Comparison of ENCODE assay signal across 19 mouse cellular contexts in the genomic region with DNA sequence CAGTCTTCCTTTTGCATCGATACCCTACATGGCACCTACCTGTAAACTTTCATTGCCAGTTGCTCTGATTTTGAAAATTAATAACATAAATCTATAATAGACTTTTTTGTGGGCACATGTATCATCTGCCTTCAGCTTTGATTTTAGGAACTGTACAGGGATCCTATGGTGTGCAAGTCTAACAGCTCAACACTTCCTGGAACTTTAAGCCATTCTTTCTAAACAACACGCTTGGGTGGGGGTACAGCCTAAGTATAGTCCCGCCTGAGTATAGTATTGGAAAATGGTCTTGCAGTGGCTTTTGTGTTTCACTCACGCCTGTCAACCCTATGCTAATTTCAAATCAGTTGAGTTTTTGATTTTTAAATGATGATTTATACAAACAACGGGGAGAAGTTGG. TPM values are rescaled to one million over a fixed set of nuclear protein-coding genes. Genes with fewer than 3 reads are reported as not detected.
DNase-seq lines count a peak whose midpoint lies in the region; ATAC-seq lines count a peak whose summit lies in the region.
"Had no signal": no experiment of that assay in that cellular context is flagged by ENCODE, and none has a peak within 500 bp of the region (broad histone marks: within the 10 kb centered on the region; RNA-seq: fewer than 3 reads in every experiment).

No protein-coding gene starts in this region.

- peak; percentile 1 for DNase-seq in thymus, postnatal 14 days
- DNase-seq in thymus, postnatal 0 days (ENCODE audit: low spot score), result no peak
- no peak for DNase-seq in hindbrain, embryonic 10.5 days (ENCODE audit: low spot score)
- no peak for DNase-seq in frontal cortex, postnatal 14 days (ENCODE audit: low spot score in 2 of 2)
- no peak for DNase-seq in gastrocnemius, postnatal 14 days
- DNase-seq: adrenal gland, postnatal 10 days; cerebellum, adult 18-20 months; gastrocnemius, postnatal 36 days; liver, postnatal 0 days; lung, postnatal 36 days; right cerebral cortex, postnatal 14 days; thymus, postnatal 4 days had no signal

- WGBS in hindbrain, embryonic 10.5 days, result 81% methylated on average over 5 of the region's 5 CpGs
- 80% methylated on average over 5 of the region's 5 CpGs for WGBS in midbrain, embryonic 13.5 days
- 85% methylated on average over 5 of the region's 5 CpGs for WGBS in intestine, embryonic 16.5 days

- H3K9me3 ChIP-seq in hindbrain, embryonic 10.5 days, result no peaks in the 10 kb centered on the region
- no peaks in the 10 kb centered on the region for H3K9me3 ChIP-seq in midbrain, embryonic 13.5 days
- no peaks in the 10 kb centered on the region for H3K9me3 ChIP-seq in intestine, embryonic 16.5 days (ENCODE audit: control insufficient read depth, low read length)
- H3K9me3 ChIP-seq: heart, embryonic 13.5 days; kidney, embryonic 15.5 days; limb, embryonic 15.5 days had no signal

- H3K4me2 ChIP-seq in midbrain, embryonic 13.5 days (replicated peaks), result peak overlapping the region; percentile 63
- no peak overlapping the region for H3K4me2 ChIP-seq in intestine, embryonic 16.5 days (ENCODE audit: low read depth, low read length)
- H3K4me2 ChIP-seq: heart, embryonic 13.5 days; limb, embryonic 15.5 days had no signal

- H3K9ac ChIP-seq in midbrain, embryonic 13.5 days (replicated peaks), result no peak overlapping the region
- H3K9ac ChIP-seq in intestine, embryonic 16.5 days (ENCODE audit: low read depth, low read length), result no peak overlapping the region
- H3K9ac ChIP-seq: heart, embryonic 13.5 days; kidney, embryonic 15.5 days; limb, embryonic 15.5 days; liver, postnatal 0 days had no signal

- H3K4me3 ChIP-seq in hindbrain, embryonic 10.5 days, result peak overlapping the region; percentile 97; the same call in 1 of the 2 replicates
- peak overlapping the region; percentile 98 for H3K4me3 ChIP-seq in midbrain, embryonic 13.5 days (replicated peaks)
- H3K4me3 ChIP-seq in intestine, embryonic 16.5 days (ENCODE audit: low read length), result no peak overlapping the region
- H3K4me3 ChIP-seq: heart, embryonic 13.5 days; kidney, embryonic 15.5 days; limb, embryonic 15.5 days had no signal

- ATAC-seq in midbrain, embryonic 13.5 days, result no peak
- ATAC-seq in intestine, embryonic 16.5 days, result no peak
- ATAC-seq: liver, postnatal 0 days had no signal

- peaks cover 74% of the 10 kb centered on the region for H3K4me1 ChIP-seq in hindbrain, embryonic 10.5 days (replicated peaks)
- peaks cover 72% of the 10 kb centered on the region for H3K4me1 ChIP-seq in midbrain, embryonic 13.5 days (replicated peaks)
- peaks cover 3% of the 10 kb centered on the region; the same call in 1 of the 2 replicates for H3K4me1 ChIP-seq in intestine, embryonic 16.5 days (ENCODE audit: control insufficient read depth, insufficient read depth, low read length)

- H3K27ac ChIP-seq in hindbrain, embryonic 10.5 days, result no peak overlapping the region
- no peak overlapping the region for H3K27ac ChIP-seq in midbrain, embryonic 13.5 days
- H3K27ac ChIP-seq in intestine, embryonic 16.5 days (ENCODE audit: low read length), result no peak overlapping the region
- H3K27ac ChIP-seq: heart, embryonic 13.5 days; kidney, embryonic 15.5 days; limb, embryonic 15.5 days; stomach, postnatal 0 days had no signal

- H3K27me3 ChIP-seq in hindbrain, embryonic 10.5 days (ENCODE audit: insufficient read depth, poor library complexity, severe bottlenecking), result no peaks in the 10 kb centered on the region
- no peaks in the 10 kb centered on the region for H3K27me3 ChIP-seq in midbrain, embryonic 13.5 days
- H3K27me3 ChIP-seq in intestine, embryonic 16.5 days (replicated peaks; ENCODE audit: control insufficient read depth, insufficient read depth, low read length), result 0 out of 2 replicates have a peak, but pooled peaks cover 9% of the 10 kb centered on the region

- intact Hi-C loops in gastrocnemius, postnatal 14 days (cut with DNase I; ENCODE audit: low total_unique reads), result no loop called here

- peaks cover 9% of the 10 kb centered on the region for H3K36me3 ChIP-seq in hindbrain, embryonic 10.5 days
- peaks cover 4% of the 10 kb centered on the region; the same call in 1 of the 2 replicates for H3K36me3 ChIP-seq in midbrain, embryonic 13.5 days
- no peaks in the 10 kb centered on the region for H3K36me3 ChIP-seq in intestine, embryonic 16.5 days (ENCODE audit: control insufficient read depth, insufficient read depth, low read length)
- H3K36me3 ChIP-seq: heart, embryonic 13.5 days; kidney, embryonic 15.5 days; limb, embryonic 15.5 days had no signal

RNA-seq across cellular contexts. Expression of a gene that starts 2.5 kb away (rescaled TPM):
- 12.5 and 15.6 TPM in 2 replicates for polyA plus RNA-seq in thymus, postnatal 0 days (2015; fragmentation: Nextera tagmentation; extraction: Ambion mirVana)
- polyA plus RNA-seq in hindbrain, embryonic 10.5 days (2016; fragmentation: Nextera tagmentation; extraction: Ambion mirVana), result 8.2 and 13.3 TPM in 2 replicates
- 11.1 and 17.3 TPM in 2 replicates for polyA plus RNA-seq in midbrain, embryonic 13.5 days (2015; fragmentation: Nextera tagmentation; extraction: Ambion mirVana)
- under 1 TPM in 1 of 2 experiments, not detected in 1; 0.08 TPM for total RNA-seq in gastrocnemius, postnatal 14 days (2021)
- polyA plus RNA-seq in intestine, embryonic 16.5 days (2015; fragmentation: Nextera tagmentation; extraction: Ambion mirVana), result 0.57 and 0.71 TPM in 2 replicates
- total RNA-seq: MEL had no signal
